Mouse (Mus musculus): Measurements from ENCODE around the gene Gmpr2. TPM values are rescaled to one million over a fixed set of nuclear protein-coding genes. Genes with fewer than 3 reads are reported as not detected.
A peak's percentile ranks its signal among the peaks of the same experiment; 100 is the strongest.

Gene Gmpr2
- polyA plus RNA-seq, 1 experiment from 2014 or later: 70.2 TPM

GRCm38 (mm10) chr14:55644261-55644888, 27.4 kb upstream of the Gmpr2 start:
- Histone ChIP-seq H3K27me3 (no peaks in the 10 kb centered on the region), H3K9ac (peak overlapping the region; percentile 94), H3K9me3 (no peaks in the 10 kb centered on the region), H3K27ac (0 out of 2 replicates have a peak overlapping the region, but pooled peaks have one; percentile 6), H3K4me1 (peaks cover 29% of the 10 kb centered on the region), H3K4me2 (replicated peaks) (peak overlapping the region; percentile 87), H3K4me3 (peak overlapping the region; percentile 96), H3K36me3 (peaks cover 38% of the 10 kb centered on the region)
- 32% methylated on average over 17 of the region's 17 CpGs for WGBS
- no peak for ATAC-seq (ENCODE audit: low FRiP score, low read depth)

- H3K4me2 ChIP-seq (replicated peaks): no peak within 1 kb of the TSS
- no peaks in the 10 kb centered on the region for H3K27me3 ChIP-seq
- peaks cover 5% of the 10 kb centered on the region for H3K4me1 ChIP-seq
- no peaks in the 10 kb centered on the region for H3K9me3 ChIP-seq
- no peak within 1 kb of the TSS for H3K9ac ChIP-seq
- ATAC-seq (ENCODE audit: low FRiP score, low read depth): no peak
- peaks cover 17% of the 10 kb centered on the region for H3K36me3 ChIP-seq
- no peak within 1 kb of the TSS for H3K4me3 ChIP-seq
- 93% methylated on average over 2 of the region's 2 CpGs for WGBS
- no peak within 1 kb of the TSS for H3K27ac ChIP-seq
These were observed 21.9 kb upstream of the Gmpr2 start, which contains the start of gene Tssk4 for GRCm38 (mm10) chr14:55649884-55650283. TSS of gene Tssk4 (plus strand) at chr14:55650184.

GRCm38 (mm10) chr14:55651528-55651927, 20.2 kb upstream of the Gmpr2 start:
- 88% methylated on average over 7 of the region's 7 CpGs for WGBS
- ATAC-seq (ENCODE audit: low FRiP score, low read depth): no peak
- H3K9ac ChIP-seq: no peak overlapping the region

GRCm38 (mm10) chr14:55656935-55657334, 14.8 kb upstream of the Gmpr2 start:
- Histone ChIP-seq H3K4me3 (no peak overlapping the region), H3K4me1 (peaks cover 18% of the 10 kb centered on the region)
- WGBS: 87% methylated on average over 3 of the region's 3 CpGs

More at GRCm38 (mm10) chr14:55651528-55651927, 20.2 kb upstream of the Gmpr2 start:
- Histone ChIP-seq H3K36me3 (peaks cover 10% of the 10 kb centered on the region), H3K9me3 (no peaks in the 10 kb centered on the region), H3K27me3 (no peaks in the 10 kb centered on the region), H3K4me1 (no peaks in the 10 kb centered on the region), H3K27ac (no peak overlapping the region), H3K4me2 (replicated peaks) (no peak overlapping the region), H3K4me3 (no peak overlapping the region)

GRCm38 (mm10) chr14:55658011-55658410, 13.7 kb upstream of the Gmpr2 start:
- Histone ChIP-seq H3K9ac (no peak overlapping the region), H3K4me3 (no peak overlapping the region), H3K4me2 (replicated peaks) (no peak overlapping the region), H3K9me3 (no peaks in the 10 kb centered on the region), H3K27ac (no peak overlapping the region), H3K36me3 (peaks cover 37% of the 10 kb centered on the region), H3K4me1 (peaks cover 18% of the 10 kb centered on the region), H3K27me3 (no peaks in the 10 kb centered on the region)
- 88% methylated on average over 5 of the region's 5 CpGs for WGBS
- ATAC-seq (ENCODE audit: low FRiP score, low read depth): no peak

More at GRCm38 (mm10) chr14:55656935-55657334, 14.8 kb upstream of the Gmpr2 start:
- ATAC-seq (ENCODE audit: low FRiP score, low read depth): no peak
- H3K27ac ChIP-seq: no peak overlapping the region
- H3K4me2 ChIP-seq (replicated peaks): no peak overlapping the region
- no peaks in the 10 kb centered on the region for H3K9me3 ChIP-seq
- H3K27me3 ChIP-seq: no peaks in the 10 kb centered on the region
- H3K36me3 ChIP-seq: peaks cover 29% of the 10 kb centered on the region
- no peak overlapping the region for H3K9ac ChIP-seq

- peaks cover 18% of the 10 kb centered on the region for H3K4me1 ChIP-seq
- ATAC-seq (ENCODE audit: low FRiP score, low read depth): peak; percentile 92
- H3K9ac ChIP-seq: peak within 1 kb of the TSS; percentile 78
- peaks cover 46% of the 10 kb centered on the region for H3K36me3 ChIP-seq
- H3K9me3 ChIP-seq: no peaks in the 10 kb centered on the region
- peak within 1 kb of the TSS; percentile 65 for H3K4me3 ChIP-seq
- H3K27ac ChIP-seq: peak within 1 kb of the TSS; percentile 66
- peak within 1 kb of the TSS; percentile 66 for H3K4me2 ChIP-seq (replicated peaks)
- H3K27me3 ChIP-seq: no peaks in the 10 kb centered on the region
- under 1% methylated on average over 39 of the region's 39 CpGs for WGBS
These were observed 11.7 kb upstream of the Gmpr2 start, which contains the start of gene Mdp1 for GRCm38 (mm10) chr14:55659960-55660573. TSS of gene Mdp1 (minus strand) at chr14:55660508.

GRCm38 (mm10) chr14:55660636-55661035, 11.1 kb upstream of the Gmpr2 start:
- Histone ChIP-seq H3K36me3 (peaks cover 48% of the 10 kb centered on the region), H3K27me3 (no peaks in the 10 kb centered on the region), H3K27ac (peak overlapping the region; percentile 66; the same call in 1 of the 2 replicates), H3K4me3 (peak overlapping the region; percentile 65), H3K4me1 (peaks cover 18% of the 10 kb centered on the region), H3K9ac (peak overlapping the region; percentile 35; the same call in 1 of the 2 replicates), H3K4me2 (replicated peaks) (peak overlapping the region; percentile 66), H3K9me3 (no peaks in the 10 kb centered on the region)
- WGBS: 43% methylated on average over 2 of the region's 2 CpGs
- ATAC-seq (ENCODE audit: low FRiP score, low read depth): peak; percentile 43; the same call in 1 of the 2 replicates

GRCm38 (mm10) chr14:55671486-55671832, 282 bp upstream of the Gmpr2 start:
- peak overlapping the region; percentile 87 for H3K4me3 ChIP-seq
- peak; percentile 55 for ATAC-seq (ENCODE audit: low FRiP score, low read depth)
- under 1% methylated on average over 12 of the region's 12 CpGs for WGBS
- H3K9me3 ChIP-seq: no peaks in the 10 kb centered on the region
- H3K9ac ChIP-seq: peak overlapping the region; percentile 91
- peaks cover 17% of the 10 kb centered on the region for H3K4me1 ChIP-seq
- no peaks in the 10 kb centered on the region for H3K27me3 ChIP-seq
- H3K27ac ChIP-seq: peak overlapping the region; percentile 91
- peaks cover 33% of the 10 kb centered on the region for H3K36me3 ChIP-seq
- peak overlapping the region; percentile 94 for H3K4me2 ChIP-seq (replicated peaks)

GRCm38 (mm10) chr14:55672741-55673060, 960 bp downstream of the Gmpr2 start:
- peak overlapping the region; percentile 91 for H3K9ac ChIP-seq
- ATAC-seq (ENCODE audit: low FRiP score, low read depth): no peak
- H3K4me1 ChIP-seq: peaks cover 17% of the 10 kb centered on the region
- WGBS: 79% methylated on average over 7 of the region's 7 CpGs
- H3K36me3 ChIP-seq: peaks cover 40% of the 10 kb centered on the region
- H3K27ac ChIP-seq: peak overlapping the region; percentile 91; the same call in 1 of the 2 replicates
- no peaks in the 10 kb centered on the region for H3K27me3 ChIP-seq
- peak overlapping the region; percentile 94 for H3K4me2 ChIP-seq (replicated peaks)
- H3K4me3 ChIP-seq: peak overlapping the region; percentile 87
- H3K9me3 ChIP-seq: no peaks in the 10 kb centered on the region

GRCm38 (mm10) chr14:55677615-55678014, 5.9 kb downstream of the Gmpr2 start:
- 89% methylated on average over 4 of the region's 4 CpGs for WGBS
- no peak for ATAC-seq (ENCODE audit: low FRiP score, low read depth)
- Histone ChIP-seq H3K9me3 (no peaks in the 10 kb centered on the region), H3K4me3 (no peak overlapping the region), H3K27ac (no peak overlapping the region), H3K36me3 (peaks cover 56% of the 10 kb centered on the region), H3K9ac (no peak overlapping the region), H3K4me2 (replicated peaks) (no peak overlapping the region), H3K4me1 (peaks cover 14% of the 10 kb centered on the region), H3K27me3 (no peaks in the 10 kb centered on the region)

- Histone ChIP-seq H3K27me3 (no peaks in the 10 kb centered on the region), H3K27ac (peak within 1 kb of the TSS; percentile 82), H3K36me3 (peaks cover 41% of the 10 kb centered on the region), H3K9ac (peak within 1 kb of the TSS; percentile 83), H3K4me1 (peaks cover 10% of the 10 kb centered on the region), H3K4me2 (replicated peaks) (peak within 1 kb of the TSS; percentile 81), H3K4me3 (peak within 1 kb of the TSS; percentile 78), H3K9me3 (no peaks in the 10 kb centered on the region)
- peak; percentile 97 for ATAC-seq (ENCODE audit: low FRiP score, low read depth)
- under 1% methylated on average over 66 of the region's 66 CpGs for WGBS
These were observed 9.7 kb downstream of the Gmpr2 start, which contains the start of gene Tinf2 for GRCm38 (mm10) chr14:55681160-55682117. TSS of gene Tinf2 (minus strand) at chr14:55681820.

Data from limb, embryonic 13.5 days (tissue).